Mouse (Mus musculus): Measurements from ENCODE around the gene Sftpa1. TPM values are rescaled to one million over a fixed set of nuclear protein-coding genes. Genes with fewer than 3 reads are reported as not detected.

The Sftpa1 gene
- polyA plus RNA-seq (2015; fragmentation: Nextera tagmentation; extraction: Ambion mirVana) = 0.13 TPM in 1 of 2 replicates, not detected in the other

GRCm38 (mm10) chr14:41131540-41131939 is at the start of gene Sftpa1:
TSS of gene Sftpa1 (plus strand) at chr14:41131782.
- Histone ChIP-seq H3K27ac (no peak within 1 kb of the TSS), H3K36me3 (ENCODE audit: insufficient read depth, low read length) (no peaks in the 10 kb centered on the region), H3K9ac (ENCODE audit: low read depth, low read length) (no peak within 1 kb of the TSS), H3K4me3 (replicated peaks; ENCODE audit: low read depth, low read length) (no peak within 1 kb of the TSS), H3K27me3 (ENCODE audit: insufficient read depth, low read length) (no peaks in the 10 kb centered on the region), H3K4me1 (replicated peaks; ENCODE audit: insufficient read depth, low read length) (no peaks in the 10 kb centered on the region), H3K9me3 (replicated peaks; ENCODE audit: low read length) (no peaks in the 10 kb centered on the region), H3K4me2 (ENCODE audit: low read length) (no peak within 1 kb of the TSS)
- TF ChIP-seq CTCF (IDR thresholded peaks at IDR 0.05; ENCODE audit: low read depth) = no peak
- WGBS = 81% methylated on average over 7 of the region's 7 CpGs
- ATAC-seq (replicated peaks; ENCODE audit: low FRiP score, low read depth) (no peak), DNase-seq (ENCODE audit: low spot score) (no peak)

DNA sequence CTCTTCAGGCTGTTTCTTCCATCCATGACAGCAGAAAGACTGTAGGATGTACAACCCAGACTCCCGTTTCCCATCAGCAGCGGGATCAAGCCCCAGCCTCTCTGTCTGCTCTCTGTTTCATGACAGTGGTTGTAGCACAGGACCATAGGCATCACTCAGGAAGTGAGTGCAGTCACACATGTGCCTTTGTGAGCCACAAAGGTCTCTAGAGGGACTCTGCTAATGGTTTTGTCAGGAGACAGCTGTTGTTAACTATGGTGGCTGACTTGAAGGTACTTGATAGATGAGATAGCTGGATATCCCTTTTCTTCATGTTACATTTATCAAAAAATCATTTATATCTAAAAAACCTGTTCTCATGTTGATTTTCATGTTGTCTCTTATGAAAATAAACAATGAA is 49.2 kb upstream of the Sftpa1 start:
- H3K27me3 ChIP-seq (ENCODE audit: insufficient read depth, low read length) = no peaks in the 10 kb centered on the region
- no peaks in the 10 kb centered on the region for H3K36me3 ChIP-seq (ENCODE audit: insufficient read depth, low read length)
- no peak overlapping the region for H3K9ac ChIP-seq (ENCODE audit: low read depth, low read length)
- H3K4me3 ChIP-seq (replicated peaks; ENCODE audit: low read depth, low read length) = no peak overlapping the region
- TF ChIP-seq CTCF (IDR thresholded peaks at IDR 0.05; ENCODE audit: low read depth) = no peak
- no peak for ATAC-seq (replicated peaks; ENCODE audit: low FRiP score, low read depth)
- H3K9me3 ChIP-seq (replicated peaks; ENCODE audit: low read length) = no peaks in the 10 kb centered on the region
- H3K4me1 ChIP-seq (replicated peaks; ENCODE audit: insufficient read depth, low read length) = no peaks in the 10 kb centered on the region
- no peak for DNase-seq (ENCODE audit: low spot score)
- no peak overlapping the region for H3K4me2 ChIP-seq (ENCODE audit: low read length)
- no peak overlapping the region for H3K27ac ChIP-seq
- 72% methylated on average over 2 of the region's 2 CpGs for WGBS

GRCm38 (mm10) chr14:41087509-41087908 is 44.1 kb upstream of the Sftpa1 start:
- Histone ChIP-seq H3K9ac (ENCODE audit: low read depth, low read length) (no peak overlapping the region), H3K27me3 (ENCODE audit: insufficient read depth, low read length) (no peaks in the 10 kb centered on the region), H3K4me2 (ENCODE audit: low read length) (no peak overlapping the region), H3K36me3 (ENCODE audit: insufficient read depth, low read length) (no peaks in the 10 kb centered on the region), H3K9me3 (replicated peaks; ENCODE audit: low read length) (no peaks in the 10 kb centered on the region), H3K27ac (no peak overlapping the region), H3K4me1 (replicated peaks; ENCODE audit: insufficient read depth, low read length) (no peaks in the 10 kb centered on the region), H3K4me3 (replicated peaks; ENCODE audit: low read depth, low read length) (no peak overlapping the region)
- TF ChIP-seq CTCF (IDR thresholded peaks at IDR 0.05; ENCODE audit: low read depth) = peak; percentile 53
- 82% methylated on average over 1 of the region's 1 CpGs for WGBS
- no peak for DNase-seq (ENCODE audit: low spot score)
- no peak for ATAC-seq (replicated peaks; ENCODE audit: low FRiP score, low read depth)

- TF ChIP-seq CTCF (IDR thresholded peaks at IDR 0.05; ENCODE audit: low read depth) = peak; percentile 67
- WGBS = 48% methylated on average over 8 of the region's 8 CpGs
- no peaks in the 10 kb centered on the region for H3K9me3 ChIP-seq (replicated peaks; ENCODE audit: low read length)
- H3K4me3 ChIP-seq (replicated peaks; ENCODE audit: low read depth, low read length) = no peak overlapping the region
- no peaks in the 10 kb centered on the region for H3K27me3 ChIP-seq (ENCODE audit: insufficient read depth, low read length)
- H3K9ac ChIP-seq (ENCODE audit: low read depth, low read length) = no peak overlapping the region
- ATAC-seq (replicated peaks; ENCODE audit: low FRiP score, low read depth) = no peak
- H3K4me1 ChIP-seq (replicated peaks; ENCODE audit: insufficient read depth, low read length) = no peaks in the 10 kb centered on the region
- H3K4me2 ChIP-seq (ENCODE audit: low read length) = no peak overlapping the region
- H3K36me3 ChIP-seq (ENCODE audit: insufficient read depth, low read length) = no peaks in the 10 kb centered on the region
- no peak overlapping the region for H3K27ac ChIP-seq
- peak; percentile 17 for DNase-seq (ENCODE audit: low spot score)
Measured at GRCm38 (mm10) chr14:41090777-41091176, 40.8 kb upstream of the Sftpa1 start.

DNA sequence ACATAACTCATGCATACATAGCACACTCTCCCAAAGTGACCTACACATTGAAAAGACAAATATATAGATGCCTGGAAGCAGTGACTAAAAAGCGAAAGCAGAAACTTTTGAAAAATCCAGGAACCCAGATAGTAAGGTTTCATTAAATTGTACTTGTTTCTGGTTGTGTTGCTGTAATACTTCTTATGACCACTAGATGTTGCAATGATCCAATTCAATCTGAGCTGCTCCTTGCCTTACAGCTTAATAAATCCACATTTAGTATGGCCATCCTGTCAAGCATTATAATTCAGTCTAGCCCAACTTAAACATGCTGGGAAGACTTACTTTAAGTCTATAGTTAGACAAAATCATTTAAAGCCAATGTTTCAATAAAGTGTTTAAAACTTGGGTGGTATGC is 37.5 kb upstream of the Sftpa1 start:
- Histone ChIP-seq H3K27ac (no peak overlapping the region), H3K4me1 (replicated peaks; ENCODE audit: insufficient read depth, low read length) (no peaks in the 10 kb centered on the region), H3K9ac (ENCODE audit: low read depth, low read length) (no peak overlapping the region), H3K4me3 (replicated peaks; ENCODE audit: low read depth, low read length) (no peak overlapping the region), H3K36me3 (ENCODE audit: insufficient read depth, low read length) (no peaks in the 10 kb centered on the region), H3K9me3 (replicated peaks; ENCODE audit: low read length) (no peaks in the 10 kb centered on the region), H3K27me3 (ENCODE audit: insufficient read depth, low read length) (no peaks in the 10 kb centered on the region), H3K4me2 (ENCODE audit: low read length) (no peak overlapping the region)
- peak; percentile 64 for TF ChIP-seq CTCF (IDR thresholded peaks at IDR 0.05; ENCODE audit: low read depth)
- ATAC-seq (replicated peaks; ENCODE audit: low FRiP score, low read depth) = no peak
- 39% methylated on average over 1 of the region's 1 CpGs for WGBS
- DNase-seq (ENCODE audit: low spot score) = peak; percentile 48

- no peak overlapping the region for H3K9ac ChIP-seq (ENCODE audit: low read depth, low read length)
- WGBS = 87% methylated on average over 3 of the region's 3 CpGs
- H3K4me3 ChIP-seq (replicated peaks; ENCODE audit: low read depth, low read length) = no peak overlapping the region
- no peaks in the 10 kb centered on the region for H3K4me1 ChIP-seq (replicated peaks; ENCODE audit: insufficient read depth, low read length)
- H3K27me3 ChIP-seq (ENCODE audit: insufficient read depth, low read length) = no peaks in the 10 kb centered on the region
- no peaks in the 10 kb centered on the region for H3K9me3 ChIP-seq (replicated peaks; ENCODE audit: low read length)
- TF ChIP-seq CTCF (IDR thresholded peaks at IDR 0.05; ENCODE audit: low read depth) = no peak
- no peak for DNase-seq (ENCODE audit: low spot score)
- no peak overlapping the region for H3K4me2 ChIP-seq (ENCODE audit: low read length)
- ATAC-seq (replicated peaks; ENCODE audit: low FRiP score, low read depth) = no peak
- no peak overlapping the region for H3K27ac ChIP-seq
- H3K36me3 ChIP-seq (ENCODE audit: insufficient read depth, low read length) = no peaks in the 10 kb centered on the region
Measured at GRCm38 (mm10) chr14:41096296-41096860, 35.2 kb upstream of the Sftpa1 start.

DNA sequence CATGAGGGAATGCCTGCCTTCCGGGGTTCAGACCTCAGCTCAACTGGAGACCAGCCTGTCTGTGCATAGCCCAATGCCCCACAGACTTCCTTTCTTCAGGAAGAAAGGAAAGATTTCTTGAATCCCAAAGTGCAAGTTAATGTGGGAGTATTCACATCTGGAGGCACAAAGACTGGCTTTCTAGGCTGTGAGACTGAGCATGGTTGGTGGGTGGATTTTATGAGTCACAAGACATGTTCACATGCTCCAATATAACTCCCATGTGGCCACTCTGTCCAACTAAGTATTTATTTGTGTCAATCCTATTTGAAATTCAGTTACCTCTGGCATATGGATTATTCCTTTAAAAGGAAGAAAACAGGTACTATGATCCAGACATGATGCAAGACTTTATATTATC is 32.9 kb upstream of the Sftpa1 start:
- Histone ChIP-seq H3K9ac (ENCODE audit: low read depth, low read length) (no peak overlapping the region), H3K27me3 (ENCODE audit: insufficient read depth, low read length) (no peaks in the 10 kb centered on the region), H3K4me1 (replicated peaks; ENCODE audit: insufficient read depth, low read length) (no peaks in the 10 kb centered on the region), H3K36me3 (ENCODE audit: insufficient read depth, low read length) (no peaks in the 10 kb centered on the region), H3K9me3 (replicated peaks; ENCODE audit: low read length) (no peaks in the 10 kb centered on the region), H3K4me3 (replicated peaks; ENCODE audit: low read depth, low read length) (no peak overlapping the region), H3K27ac (no peak overlapping the region), H3K4me2 (ENCODE audit: low read length) (no peak overlapping the region)
- no peak for TF ChIP-seq CTCF (IDR thresholded peaks at IDR 0.05; ENCODE audit: low read depth)
- 86% methylated on average over 1 of the region's 1 CpGs for WGBS
- DNase-seq (ENCODE audit: low spot score) (no peak), ATAC-seq (replicated peaks; ENCODE audit: low FRiP score, low read depth) (no peak)
